Mouse (Mus musculus): Measurements from ENCODE around the gene Alg6.
A peak's percentile ranks its signal among the peaks of the same experiment; 100 is the strongest.

The Alg6 gene

DNA sequence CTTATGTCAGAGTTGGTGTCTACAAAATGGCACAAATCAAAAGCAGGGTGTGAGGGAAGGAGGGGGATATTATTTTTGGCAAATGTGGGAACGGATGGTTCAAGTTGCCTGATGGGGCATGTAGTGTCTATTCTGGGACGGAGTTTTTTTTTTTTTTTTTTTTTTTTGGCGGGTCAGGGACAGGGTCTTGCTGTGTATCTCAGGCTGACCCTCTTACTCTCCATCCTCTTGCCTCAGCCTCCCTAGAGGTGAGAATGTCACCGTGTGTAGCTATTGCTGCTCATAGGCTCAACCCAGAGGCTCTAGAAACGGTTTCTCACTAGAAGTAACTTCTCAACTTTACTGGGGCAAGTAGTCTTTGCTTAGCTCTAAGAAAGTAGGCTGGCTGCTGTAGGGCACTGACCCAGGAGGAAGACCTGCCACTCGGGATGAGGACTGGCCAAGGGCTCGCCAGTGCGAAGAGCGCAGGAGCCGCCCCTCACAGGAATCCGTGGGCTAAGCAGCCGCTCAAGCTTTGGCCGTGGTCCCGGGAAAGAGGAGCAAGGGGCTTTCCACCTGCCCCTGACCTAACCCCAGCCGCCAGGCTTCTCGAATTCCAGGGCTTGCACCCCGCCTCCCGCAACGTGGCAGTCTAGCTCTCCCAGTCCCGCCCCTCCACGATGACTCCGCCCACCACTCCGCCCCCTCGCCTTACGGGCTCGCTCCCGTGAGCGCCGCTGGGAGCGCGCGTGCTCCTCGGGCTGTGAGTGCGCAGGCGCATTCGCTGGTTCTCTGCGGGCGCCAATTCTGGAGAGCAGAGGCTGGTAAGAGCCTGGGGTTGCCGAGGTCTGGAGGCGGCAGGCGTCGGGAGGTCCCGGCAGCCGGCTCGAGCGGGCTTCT, at the start of gene Alg6:
TSS of gene Alg6 (plus strand) at position 761 of the 879 bp plus-strand sequence.
- peak; percentile 99 for DNase-seq (ENCODE audit: low read depth, low spot score)

- DNase-seq (ENCODE audit: low read depth, low spot score): peak; percentile 94
Observed at GRCm38 (mm10) chr4:99670203-99670851, 45.1 kb upstream of the Alg6 start.

- DNase-seq (ENCODE audit: low read depth, low spot score): peak; percentile 90
Observed at GRCm38 (mm10) chr4:99675191-99675590, 40.3 kb upstream of the Alg6 start.

GRCm38 (mm10) chr4:99683941-99684340, 31.5 kb upstream of the Alg6 start:
- no peak for DNase-seq (ENCODE audit: low read depth, low spot score)

DNA sequence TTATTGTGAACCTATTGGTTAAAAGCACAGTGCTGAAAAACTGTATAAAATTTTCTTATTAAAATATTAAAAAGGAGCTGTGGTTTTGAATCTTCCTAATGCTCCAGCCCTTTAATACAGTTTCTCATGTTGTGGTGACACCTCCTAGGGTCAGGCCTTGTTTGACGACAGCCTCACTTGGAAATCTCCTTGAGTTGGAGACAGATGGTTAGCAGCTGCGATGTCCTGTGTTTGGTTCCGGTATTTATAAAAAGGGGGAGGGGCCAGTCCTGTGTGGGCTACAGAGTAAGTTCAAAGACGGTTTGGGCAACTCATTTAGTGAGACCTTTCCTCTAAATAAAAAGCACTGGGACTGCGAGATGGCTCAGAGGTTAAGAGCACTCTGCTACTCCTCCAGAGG, 29.2 kb upstream of the Alg6 start:
- DNase-seq (ENCODE audit: low read depth, low spot score): no peak

- DNase-seq (ENCODE audit: low read depth, low spot score): no peak
Observed at GRCm38 (mm10) chr4:99712583-99713183, 2.8 kb upstream of the Alg6 start.

- no peak for DNase-seq (ENCODE audit: low read depth, low spot score)
Observed at GRCm38 (mm10) chr4:99713971-99714370, 1.5 kb upstream of the Alg6 start.

DNA sequence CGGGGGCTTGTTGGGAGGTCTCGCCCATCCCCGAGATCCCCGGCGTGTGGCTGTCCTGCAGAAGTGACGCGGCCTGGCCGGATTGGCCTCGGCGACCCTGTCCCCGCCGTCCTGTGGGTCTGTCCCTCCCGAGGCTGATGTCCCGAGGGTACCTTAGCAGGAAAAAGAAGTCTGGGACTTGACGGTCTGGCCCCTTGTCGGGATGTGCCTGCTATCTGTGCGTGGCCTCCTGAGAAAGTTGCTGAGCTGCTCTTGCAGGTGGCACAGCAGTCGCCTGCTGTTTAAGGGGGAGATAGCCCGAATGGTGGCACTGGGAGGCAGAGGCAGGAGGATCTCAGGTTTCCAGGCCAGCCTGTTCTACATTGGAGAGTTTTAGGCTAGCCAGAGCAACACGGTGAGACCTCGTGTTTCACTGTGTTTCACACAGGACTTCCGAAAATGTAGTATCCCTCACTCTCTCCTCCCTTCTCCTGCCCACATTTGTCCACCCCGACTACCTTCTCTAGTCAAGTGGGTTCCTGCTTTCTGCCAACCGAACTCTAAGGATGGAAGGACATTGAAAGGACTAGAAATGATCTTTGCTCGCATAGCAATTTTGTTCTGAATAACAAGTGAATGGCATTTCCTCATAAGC, 436 bp downstream of the Alg6 start:
- DNase-seq (ENCODE audit: low read depth, low spot score): no peak

GRCm38 (mm10) chr4:99717905-99718304, 2.4 kb downstream of the Alg6 start:
- no peak for DNase-seq (ENCODE audit: low read depth, low spot score)

DNA sequence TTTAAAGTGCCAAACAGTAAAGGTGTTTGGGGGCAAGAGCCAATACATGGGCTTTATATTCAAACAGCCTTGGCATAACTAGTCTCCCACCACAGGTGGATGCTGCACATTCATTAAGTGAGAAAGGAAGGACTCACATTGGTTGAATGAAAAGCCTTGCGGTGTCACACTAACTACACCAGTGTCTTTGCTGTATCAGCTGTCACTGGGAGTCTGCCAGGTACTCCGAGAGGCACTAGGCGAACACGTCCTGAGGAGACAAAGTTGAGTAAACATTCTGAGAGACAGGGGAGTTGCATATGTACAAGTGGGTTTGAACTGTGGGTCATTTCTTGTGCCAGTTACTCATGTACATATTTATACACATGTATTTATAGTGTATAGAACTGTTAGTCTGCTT, 8.9 kb downstream of the Alg6 start:
- no peak for DNase-seq (ENCODE audit: low read depth, low spot score)

DNA sequence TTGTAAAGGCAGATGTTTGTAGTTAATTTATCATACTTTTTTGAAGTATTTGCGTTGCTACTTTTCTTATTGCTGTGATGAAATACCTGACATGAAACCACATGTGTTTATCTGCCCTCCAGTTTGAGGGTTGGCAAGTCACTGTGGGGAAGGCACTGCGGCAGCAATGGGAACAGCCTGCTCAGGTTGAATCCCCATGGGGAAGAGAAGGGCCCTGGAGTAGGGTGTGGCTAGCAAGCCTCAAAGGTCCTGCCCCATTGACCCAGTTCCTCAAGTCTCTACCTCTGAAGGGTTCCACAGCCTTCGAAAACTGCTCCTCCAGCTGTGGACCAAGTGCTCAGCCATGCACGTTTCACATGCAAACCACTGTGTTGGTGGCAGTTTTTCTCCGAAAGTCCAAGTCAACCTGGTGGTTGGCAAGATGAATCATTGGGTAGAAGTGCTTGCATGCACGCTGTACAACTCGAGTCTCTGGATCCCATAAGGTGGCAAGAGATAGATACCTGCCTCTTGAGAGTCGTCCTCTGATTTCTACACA, 10.5 kb downstream of the Alg6 start:
- no peak for DNase-seq (ENCODE audit: low read depth, low spot score)

DNA sequence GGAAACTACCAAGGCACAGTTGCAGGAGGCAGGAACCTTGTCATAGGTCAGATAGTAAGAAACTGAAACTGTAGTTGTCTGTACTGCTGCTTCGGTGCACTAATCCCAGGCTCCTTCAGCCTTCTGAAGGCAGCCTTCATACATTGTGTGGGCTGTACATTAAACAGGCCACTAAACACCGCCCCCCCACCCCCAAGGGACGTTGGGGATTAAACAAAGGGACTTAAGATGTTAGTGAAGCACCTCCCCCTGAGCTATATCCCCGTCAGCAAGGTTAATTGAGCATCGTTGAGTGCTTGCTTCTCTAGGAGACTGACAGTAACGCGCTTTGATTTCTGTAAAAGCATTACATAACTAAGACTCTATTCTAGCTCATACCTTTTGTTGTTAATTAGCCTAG, 24.4 kb downstream of the Alg6 start:
- peak; percentile 28 for DNase-seq (ENCODE audit: low read depth, low spot score)

- no peak for DNase-seq (ENCODE audit: low read depth, low spot score)
Observed at GRCm38 (mm10) chr4:99752426-99752825, 37.0 kb downstream of the Alg6 start.

- no peak for DNase-seq (ENCODE audit: low read depth, low spot score)
Observed at GRCm38 (mm10) chr4:99766303-99766702, 50.8 kb downstream of the Alg6 start.

DNA sequence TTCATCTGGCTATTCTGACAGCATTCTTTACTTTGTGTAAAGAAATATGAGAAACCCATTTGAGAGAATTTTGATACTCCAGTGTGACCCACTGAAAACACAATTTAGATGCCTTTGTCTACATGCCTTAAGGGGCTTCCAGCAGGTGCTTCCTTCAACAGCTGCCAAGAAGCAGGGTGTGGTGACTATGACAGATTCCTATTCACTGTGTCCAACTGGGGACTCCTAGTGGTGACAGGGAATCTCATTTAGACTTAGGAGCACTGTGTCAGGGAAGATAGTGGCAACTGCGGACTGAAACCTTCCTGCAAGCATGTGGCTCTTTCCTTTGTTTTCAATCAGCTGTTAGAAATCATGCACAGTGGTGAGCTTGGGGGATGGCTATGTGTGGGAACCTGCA, 51.3 kb downstream of the Alg6 start:
- peak; percentile 61 for DNase-seq (ENCODE audit: low read depth, low spot score)

DNA sequence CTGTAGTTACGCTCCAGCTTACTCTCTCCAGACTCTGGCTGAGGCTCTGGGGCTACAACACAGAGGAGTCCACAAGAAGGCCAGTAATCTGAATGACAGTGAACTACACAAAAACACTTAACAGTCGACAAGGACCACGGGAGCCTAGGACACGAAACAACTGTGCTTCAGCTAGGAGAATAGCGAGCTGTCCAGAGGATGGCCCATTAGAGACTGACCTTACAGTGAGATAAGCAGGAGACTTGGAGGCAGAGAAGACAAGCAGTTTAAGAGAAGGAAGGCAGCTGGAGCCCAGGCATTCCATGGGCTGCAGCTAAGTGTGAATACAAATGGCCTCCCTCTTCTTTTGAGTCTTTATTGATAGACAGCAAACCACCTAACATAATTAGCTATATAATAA, 55.1 kb downstream of the Alg6 start:
- no peak for DNase-seq (ENCODE audit: low read depth, low spot score)

GRCm38 (mm10) chr4:99773041-99773440, 57.6 kb downstream of the Alg6 start:
- no peak for DNase-seq (ENCODE audit: low read depth, low spot score)

DNA sequence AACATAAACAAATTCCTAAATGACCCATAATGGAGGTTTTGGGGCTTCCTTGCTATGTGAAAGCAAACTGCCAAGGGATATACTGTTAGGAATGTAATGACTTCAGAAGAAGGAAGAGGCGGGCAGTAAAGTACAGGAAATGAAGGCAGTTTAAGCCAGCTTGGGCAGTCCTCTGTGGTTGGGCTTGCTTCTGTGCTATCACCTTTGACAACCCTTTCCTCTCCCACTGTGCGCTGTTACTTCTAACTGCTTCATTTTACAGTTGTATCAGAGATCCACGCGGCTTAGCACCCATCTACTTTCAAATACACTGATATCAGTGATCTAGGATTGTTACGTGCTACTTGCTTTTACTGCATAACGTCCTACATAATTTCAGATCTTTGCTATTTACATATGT, 76.9 kb downstream of the Alg6 start:
- DNase-seq (ENCODE audit: low read depth, low spot score): peak; percentile 38
